Mouse (Mus musculus) embryo, embryonic 11.5 days (tissue): ENCODE measurements around the gene Nsmf.

Source experiments
- DNase-seq: peaks from one replicate; pipeline ENCODE4 v3.0.0-alpha.2; 2012; ENCODE audit warnings: low read depth, low spot score

Gene Nsmf

DNA sequence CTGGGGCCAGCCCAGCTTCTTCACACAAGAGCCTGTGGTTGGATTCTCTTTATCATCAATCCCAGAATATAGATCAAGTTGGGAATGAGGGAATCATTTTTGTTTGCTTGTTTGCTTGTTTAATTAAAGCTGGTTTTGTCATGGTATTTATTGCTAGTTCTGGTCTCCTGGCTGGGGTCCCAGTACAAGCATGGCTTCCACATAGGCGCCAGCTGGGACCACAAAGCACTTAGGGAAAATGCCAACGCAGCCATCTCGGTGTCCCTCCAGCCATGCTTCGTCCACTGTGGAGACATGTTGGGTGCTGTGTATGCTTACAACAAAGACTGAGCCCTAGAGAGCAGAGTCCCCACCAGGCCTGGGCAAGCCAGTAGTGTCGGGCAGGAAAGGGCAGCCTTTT, 31.4 kb downstream of the Nsmf start:
- no peak for DNase-seq

DNA sequence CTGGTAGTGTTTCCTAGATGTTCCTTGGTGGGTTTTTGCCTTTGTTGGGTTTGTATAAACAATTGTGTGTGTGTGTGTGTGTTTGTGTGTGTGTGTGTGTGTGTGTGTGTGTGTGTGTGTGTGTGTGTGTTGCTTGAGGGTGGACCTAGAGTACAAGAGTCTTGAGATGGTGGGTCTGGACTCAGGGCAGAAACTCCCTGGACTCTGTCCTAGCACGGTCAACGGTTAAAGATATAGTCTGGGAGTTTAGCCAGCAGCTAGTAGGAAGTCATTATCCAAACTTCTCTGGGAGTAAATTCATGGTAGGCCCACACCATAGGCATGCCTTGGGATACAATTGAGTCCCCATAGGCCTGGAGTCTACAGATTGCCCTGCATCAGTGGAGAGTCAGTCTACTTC, 33.7 kb downstream of the Nsmf start:
- DNase-seq = no peak

DNA sequence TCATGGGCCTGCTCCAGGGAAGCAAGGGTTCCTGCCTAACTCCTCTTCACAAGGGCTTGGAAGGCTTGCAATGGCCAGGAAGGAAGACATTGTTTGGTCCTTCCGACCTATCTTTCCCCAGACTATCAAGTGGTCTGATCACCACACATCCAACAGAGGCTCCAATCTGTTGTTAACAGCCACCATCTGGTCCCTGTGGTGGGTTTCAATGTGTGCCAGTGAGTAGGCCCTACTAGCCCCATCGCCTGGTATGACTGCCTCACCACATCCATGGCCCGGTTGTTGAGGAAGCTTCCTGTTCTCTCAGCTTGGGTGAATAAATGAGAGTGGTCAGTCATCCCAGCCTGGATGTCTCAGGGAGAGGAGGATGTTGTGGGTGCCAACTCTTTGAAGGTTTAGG, 34.5 kb downstream of the Nsmf start:
- DNase-seq = no peak

DNA sequence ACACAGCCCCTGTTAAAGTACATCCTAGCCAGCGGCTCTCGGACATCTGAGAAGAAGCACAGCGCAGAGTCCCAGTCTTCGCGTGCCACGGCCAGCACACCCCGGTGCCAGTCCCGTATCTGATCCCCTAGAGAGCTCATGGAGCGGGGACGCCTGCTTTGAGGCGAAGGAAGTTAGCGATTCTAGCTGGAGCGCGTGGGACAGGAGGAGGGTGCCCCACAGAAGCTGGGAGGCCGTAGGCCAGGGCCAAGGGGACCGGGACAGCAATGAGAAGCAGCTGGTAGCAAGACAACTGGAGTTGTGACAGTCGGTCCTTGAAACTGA, 40.6 kb downstream of the Nsmf start:
- no peak for DNase-seq

DNA sequence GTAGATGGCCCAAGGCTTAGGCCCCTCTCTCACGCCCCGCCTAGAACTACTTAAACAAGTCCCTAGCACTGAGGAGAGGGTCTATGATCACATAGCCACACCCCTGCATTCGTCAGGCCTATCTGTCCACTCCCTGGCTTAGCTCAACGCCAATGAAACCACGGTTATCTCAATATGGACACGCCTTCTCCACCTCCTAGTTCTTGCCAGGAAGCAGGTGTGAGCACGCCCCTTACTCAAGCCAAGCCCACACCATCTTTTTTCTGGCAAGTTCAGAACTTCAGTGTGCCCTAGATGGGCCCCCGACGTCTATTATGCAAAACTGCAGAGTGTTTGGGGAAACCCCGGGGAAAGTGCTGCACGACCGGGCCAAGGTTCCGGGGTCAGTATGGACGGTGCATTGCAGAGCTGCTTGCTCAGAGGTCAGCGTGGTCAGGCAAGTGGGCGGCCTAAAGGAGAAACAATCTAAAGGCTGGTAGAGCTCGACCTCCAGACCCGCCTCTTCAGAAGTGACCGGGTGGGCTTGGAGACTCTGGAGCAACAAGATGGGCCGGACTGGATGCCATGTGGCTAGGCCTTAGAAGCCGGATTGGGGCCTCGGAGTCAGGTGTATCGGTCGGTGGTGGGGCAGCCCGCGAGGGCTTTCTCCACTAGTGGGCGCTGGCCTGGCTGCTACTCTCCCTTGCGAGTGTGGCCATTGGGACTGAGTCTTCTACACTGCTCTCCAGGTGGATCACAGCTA, 41.1 kb downstream of the Nsmf start, which contains the start of gene Noxa1:
Noxa1 (minus strand) TSS at position 41 of the 742 bp plus-strand sequence.
- peak; percentile 27 for DNase-seq

DNA sequence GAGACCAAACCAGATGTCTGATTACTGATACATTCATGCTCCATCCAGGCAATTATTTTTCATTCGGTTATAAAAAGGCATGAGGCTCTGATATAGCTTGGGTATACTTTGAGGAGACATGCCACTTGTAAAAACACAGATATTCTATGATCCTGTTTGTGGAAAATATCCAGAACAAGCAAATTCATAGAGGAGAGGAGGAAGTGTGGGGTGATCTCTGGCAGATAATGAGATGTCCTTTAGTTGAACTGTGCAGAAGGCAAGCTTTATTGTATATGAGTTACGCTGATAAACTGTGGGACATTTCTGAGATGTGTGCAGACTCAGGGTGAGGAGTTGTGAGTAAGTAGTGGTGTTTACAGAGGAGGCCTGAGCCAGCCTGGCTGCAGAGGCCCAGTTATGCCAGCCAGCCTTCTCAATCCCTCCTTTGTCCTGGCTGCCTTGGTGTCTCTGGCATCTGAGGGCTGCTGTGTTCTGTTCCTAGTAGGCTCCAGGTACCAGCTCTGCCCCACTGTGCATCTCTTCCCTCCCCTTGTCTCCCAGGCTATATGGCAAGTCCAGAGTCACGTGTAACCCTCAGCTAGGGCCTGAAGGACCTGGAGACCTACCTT, 44.0 kb downstream of the Nsmf start:
- DNase-seq = no peak

DNA sequence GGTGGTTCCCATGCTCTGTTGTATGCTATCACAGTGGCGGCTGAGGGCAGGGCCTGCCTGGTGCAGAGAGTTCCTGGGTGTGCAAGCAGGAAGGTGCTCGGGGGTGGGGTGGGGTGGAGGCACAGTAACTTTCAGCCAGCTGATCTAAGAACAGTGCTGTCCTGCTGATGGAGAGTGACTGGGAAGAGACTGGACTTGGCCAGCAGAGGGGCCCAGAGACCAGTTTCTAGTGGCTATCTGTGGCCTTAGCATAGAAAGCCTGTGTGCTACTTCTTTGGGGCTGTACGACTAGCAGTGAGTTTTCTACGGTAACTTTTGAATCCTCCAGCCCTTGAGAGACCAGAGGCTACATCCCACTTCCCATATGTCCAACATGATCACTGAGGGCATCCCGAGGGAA, 44.8 kb downstream of the Nsmf start:
- no peak for DNase-seq

DNA sequence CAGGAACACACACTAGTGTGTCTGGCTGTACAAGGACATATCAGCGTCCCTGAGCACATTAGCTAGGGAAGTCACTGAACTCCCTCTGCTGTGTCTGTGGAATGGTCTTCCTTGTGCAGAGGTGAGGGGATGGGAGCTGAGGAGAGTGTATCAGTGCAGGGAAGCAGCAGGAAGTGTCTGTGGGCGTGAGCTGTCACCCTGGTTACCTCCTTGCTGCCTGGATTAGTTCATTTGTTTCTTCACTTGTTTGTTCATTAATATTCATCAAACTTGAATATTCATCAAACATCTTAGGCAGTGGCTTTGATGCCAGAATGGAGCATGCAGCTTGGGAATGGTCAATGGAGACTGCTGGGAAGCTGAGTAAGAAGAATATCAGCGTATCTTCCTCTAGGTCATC, 45.5 kb downstream of the Nsmf start:
- no peak for DNase-seq

DNA sequence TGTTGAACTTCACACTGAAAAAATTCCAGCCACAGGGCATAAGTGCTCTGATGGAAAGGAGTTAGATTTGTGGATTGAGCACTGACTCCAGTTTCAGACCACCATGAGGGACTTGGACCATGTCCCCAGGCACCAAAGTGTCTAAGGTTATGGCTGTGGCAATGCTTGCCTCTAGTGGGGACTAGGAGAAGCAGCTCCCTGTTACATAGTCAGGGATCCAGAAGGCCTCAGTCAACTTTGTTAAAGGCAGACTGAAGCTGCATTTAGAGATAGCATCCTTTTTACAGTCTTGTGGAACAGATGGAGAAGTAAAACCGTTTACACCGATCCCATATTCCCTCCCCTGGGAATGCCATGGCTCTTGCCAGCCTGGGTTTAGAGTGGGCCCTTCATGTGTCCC, 50.0 kb downstream of the Nsmf start:
- no peak for DNase-seq

DNA sequence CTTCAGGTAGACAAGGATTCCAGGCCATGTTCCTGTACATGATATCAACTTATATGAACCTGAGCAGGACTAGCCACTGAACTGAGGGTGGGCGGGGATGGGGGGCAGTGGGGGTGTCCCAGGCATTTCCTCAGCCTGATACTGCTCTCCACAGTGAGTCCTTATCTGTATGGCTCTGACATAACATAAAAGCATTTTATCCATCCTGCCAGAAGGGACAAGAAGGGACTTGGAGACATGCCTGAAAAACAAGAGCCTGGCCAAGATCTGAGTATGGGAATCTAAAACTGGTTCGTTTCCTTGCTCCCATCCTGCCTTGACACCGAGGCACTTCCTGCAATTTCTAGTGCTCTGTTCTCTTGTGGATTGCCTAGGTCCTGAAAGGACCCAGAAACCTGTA, 51.9 kb downstream of the Nsmf start:
- DNase-seq = no peak

DNA sequence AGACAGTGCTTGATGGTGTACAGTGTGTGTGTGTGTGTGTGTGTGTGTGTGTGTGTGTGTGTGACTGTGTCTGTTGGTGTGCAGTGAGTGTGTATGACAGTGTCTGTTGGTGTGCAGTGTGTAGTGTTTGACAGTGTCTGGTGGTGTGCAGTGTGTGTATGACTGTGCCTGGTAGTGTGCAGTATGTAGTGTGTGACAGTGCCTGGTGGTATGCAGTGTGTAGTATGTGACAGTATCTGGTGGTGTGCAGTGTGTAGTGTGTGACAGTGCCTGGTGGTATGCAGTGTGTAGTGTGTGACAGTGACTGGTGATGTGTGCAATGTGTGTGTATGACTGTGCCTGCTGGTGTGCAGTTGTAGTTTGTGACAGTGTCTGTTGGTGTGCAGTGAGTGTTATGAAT, 55.3 kb downstream of the Nsmf start:
- no peak for DNase-seq

DNA sequence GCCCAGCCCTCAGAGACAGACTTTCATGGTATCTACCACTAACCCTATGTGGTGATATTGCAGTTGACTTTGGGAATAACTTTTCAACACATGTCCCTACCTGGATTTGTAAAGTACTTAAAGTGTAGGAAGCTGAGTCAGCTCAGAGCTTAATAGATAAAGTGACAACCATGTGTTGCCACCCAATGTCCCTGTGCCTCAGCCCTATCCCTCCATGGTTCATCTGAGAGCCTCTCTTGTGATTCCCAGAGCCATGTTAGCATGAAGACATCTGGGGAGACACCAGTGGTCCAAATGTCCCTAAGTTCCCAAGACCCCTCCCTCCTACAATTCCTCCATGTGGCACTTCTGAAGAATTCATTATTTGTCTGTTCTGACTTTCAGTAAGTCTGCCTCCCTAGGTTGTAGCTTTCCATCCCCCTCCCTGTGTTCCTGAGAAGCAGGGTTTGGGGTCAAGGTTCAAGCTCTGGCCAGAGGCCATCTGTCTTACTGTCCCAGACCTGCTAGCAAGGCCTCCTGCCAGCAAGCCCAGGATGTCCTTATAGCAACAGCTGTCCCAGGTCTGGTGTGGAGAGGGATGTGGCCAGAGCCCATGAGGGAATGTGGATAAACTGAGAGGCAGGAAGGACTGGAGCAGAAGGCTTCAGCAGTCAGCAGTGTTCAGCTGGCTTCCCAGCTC, 56.5 kb downstream of the Nsmf start:
- DNase-seq = no peak

DNA sequence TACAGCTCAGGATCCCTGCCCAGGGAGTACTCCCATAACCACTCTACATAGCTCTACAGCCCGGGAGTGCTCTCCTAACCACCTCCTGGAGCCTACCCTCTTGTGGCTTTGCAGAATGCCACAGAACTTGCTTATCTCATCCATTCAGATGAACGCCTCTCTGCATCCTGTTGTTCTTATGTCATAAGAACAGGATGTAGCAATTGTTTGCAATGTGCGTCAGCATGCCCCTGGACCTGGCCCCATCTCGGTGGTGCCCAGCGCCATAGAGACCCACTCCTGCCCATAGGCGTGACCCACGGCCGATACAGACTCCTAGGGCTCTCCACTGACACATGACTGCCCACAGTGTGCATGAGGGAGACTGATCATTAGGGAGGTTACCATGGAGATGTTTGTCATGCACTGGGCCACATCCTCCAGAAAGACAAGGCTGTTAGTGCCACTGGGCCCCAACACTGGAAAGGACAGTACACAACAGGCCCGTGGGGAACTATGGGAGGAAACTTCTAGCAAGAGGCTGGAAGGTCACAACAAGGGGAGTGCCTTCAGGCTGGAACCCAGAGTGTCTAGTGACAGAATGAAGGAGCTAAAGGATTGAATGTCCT, 57.1 kb downstream of the Nsmf start:
- no peak for DNase-seq
